Mouse (Mus musculus) gastrocnemius, postnatal 4 days (tissue): ENCODE results near the gene Cd300ld2. TPM values are rescaled to one million over a fixed set of nuclear protein-coding genes. Genes with fewer than 3 reads are reported as not detected.

Experiments
- total RNA-seq, 2 experiments: library from RNA; stranded (reverse); gene quantifications; 2 replicates each; pipeline ENCODE4 v1.2.3; 2021

Gene Cd300ld2
- total RNA-seq, 2 experiments from 2014 or later, result not detected

Other genes starting within 250 kb of the Cd300ld2 start
- gene Btbd17, start 220.2 kb downstream of the Cd300ld2 start, total RNA-seq, result 1 to 10 TPM; 3.6 to 4.4 TPM
- gene Gpr142, start 217.3 kb downstream of the Cd300ld2 start, total RNA-seq, result not detected
- gene Gprc5c, start 165.0 kb downstream of the Cd300ld2 start, total RNA-seq, result 10 to 100 TPM; 51.0 to 57.9 TPM
- 1 to 10 TPM; 1.3 to 2.0 TPM for gene Cd300a, start 126.2 kb downstream of the Cd300ld2 start, total RNA-seq
- 1 to 10 TPM in 1 of 2 experiments, under 1 TPM in 1; 0.49 to 1.1 TPM for gene Cd300lb, start 81.8 kb downstream of the Cd300ld2 start, total RNA-seq
- not detected for gene Cd300c, start 47.0 kb downstream of the Cd300ld2 start, total RNA-seq
- gene Cd300ld, start 26.3 kb downstream of the Cd300ld2 start, total RNA-seq, result under 1 TPM; 0.36 to 0.47 TPM
- 1 to 10 TPM; 1.6 to 2.2 TPM for gene Cd300c2, start 14.3 kb downstream of the Cd300ld2 start, total RNA-seq
- 1 to 10 TPM in 1 of 2 experiments, not detected in 1; 1.4 TPM for gene Cd300ld4, start 10.8 kb upstream of the Cd300ld2 start, total RNA-seq
- 1 to 10 TPM; 2.5 to 3.2 TPM for gene Cd300ld5, start 21.6 kb upstream of the Cd300ld2 start, total RNA-seq
- 1 to 10 TPM; 3.9 to 4.7 TPM for gene Cd300ld3, start 32.2 kb upstream of the Cd300ld2 start, total RNA-seq
- gene Cd300e, start 46.0 kb upstream of the Cd300ld2 start, total RNA-seq, result under 1 TPM in 1 of 2 experiments, not detected in 1; 0.29 TPM
- gene Rab37, start 75.2 kb upstream of the Cd300ld2 start, total RNA-seq, result 1 to 10 TPM; 1.0 to 1.3 TPM
- under 1 TPM; 0.49 TPM for gene Cd300lf, start 117.8 kb upstream of the Cd300ld2 start, total RNA-seq
- 10 to 100 TPM; 10.9 to 12.4 TPM for gene Slc9a3r1, start 147.1 kb upstream of the Cd300ld2 start, total RNA-seq
- gene Tmem104, start 171.3 kb upstream of the Cd300ld2 start, total RNA-seq, result 1 to 10 TPM; 8.5 to 9.8 TPM
- 10 to 100 TPM; 16.4 to 17.9 TPM for gene Nat9, start 171.7 kb upstream of the Cd300ld2 start, total RNA-seq